Mouse (Mus musculus) urinary bladder, postnatal 25 days (tissue): ENCODE results near the gene Gm4513.
"Not testable (repeated sequence)": the region's sequence is repeated elsewhere in the genome, so short reads cannot be mapped to it uniquely, and the experiment has no call there.

Source experiments
- DNase-seq: peaks from one replicate; pipeline ENCODE4 v3.0.0; 2022; ENCODE audit warnings: low spot score

Gene Gm4513

GRCm38 (mm10) chr7:20598921-20599320 is at the start of gene Gm4513:
Gene Gm4513, minus strand, starts transcription at chr7:20599021.
- not testable (repeated sequence) for DNase-seq

DNA sequence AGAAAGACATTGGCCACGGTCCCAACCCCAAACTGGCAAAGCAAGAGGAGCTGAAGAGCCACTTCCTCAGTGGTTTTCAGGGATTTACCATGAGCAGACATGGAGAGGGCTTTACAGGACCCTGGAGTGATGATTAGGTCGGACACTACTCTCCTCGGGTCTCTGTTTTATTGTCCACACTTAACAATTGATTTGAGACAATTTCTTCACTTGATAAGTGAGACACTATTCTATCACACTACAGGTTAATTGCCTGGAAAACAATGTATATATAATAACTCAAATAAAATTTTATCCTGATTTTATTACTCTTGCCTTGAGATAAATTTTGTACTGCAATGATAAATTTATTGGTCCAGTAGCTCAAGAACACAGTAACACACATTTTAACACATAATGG is 22.7 kb downstream of the Gm4513 start, which contains the start of gene Gm4141:
TSS of gene Gm4141 (minus strand) at position 101 of the 400 bp plus-strand sequence.
- DNase-seq = not testable (repeated sequence)

- not testable (repeated sequence) for DNase-seq
These were observed 53.2 kb downstream of the Gm4513 start, which contains the start of gene Gm5726 for GRCm38 (mm10) chr7:20545657-20546056. Gene Gm5726, minus strand, starts transcription at chr7:20545757.
